In the genomic region with DNA sequence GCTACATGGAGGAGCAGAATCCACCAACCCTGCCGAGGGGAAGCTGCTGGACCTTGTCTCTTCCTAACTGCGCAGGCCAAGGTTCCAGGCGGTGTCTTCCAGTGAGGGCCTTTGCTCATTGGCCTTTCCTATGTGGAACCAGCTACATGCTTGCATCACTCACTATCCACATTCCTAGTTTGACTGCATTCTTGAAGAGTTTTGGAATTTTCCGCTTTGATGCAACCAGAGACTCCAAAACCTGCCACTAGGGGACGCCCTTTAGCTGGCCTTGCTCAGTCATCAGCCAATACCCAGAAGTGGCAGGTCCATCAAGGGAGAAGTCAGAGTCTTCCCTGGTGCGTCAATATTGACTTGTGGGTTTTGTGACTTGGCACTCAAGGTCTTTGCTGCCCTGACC, we compare ENCODE assay signal across 7 mouse cellular contexts.
DNase-seq lines count a peak whose midpoint lies in the region; ATAC-seq and TF ChIP-seq lines count a peak whose summit lies in the region.

No protein-coding gene starts in this region.

- H3K36me3 ChIP-seq in forebrain, postnatal 0 days (ENCODE audit: insufficient read depth): no peaks in the 10 kb centered on the region
- no peaks in the 10 kb centered on the region for H3K36me3 ChIP-seq in intestine, embryonic 14.5 days (ENCODE audit: control insufficient read depth, insufficient read depth, low read length)
- H3K36me3 ChIP-seq in midbrain, embryonic 14.5 days (ENCODE audit: control insufficient read depth, insufficient read depth, low read length): no peaks in the 10 kb centered on the region

- no peak overlapping the region for H3K27ac ChIP-seq in forebrain, postnatal 0 days (ENCODE audit: low read depth, low read length)
- no peak overlapping the region for H3K27ac ChIP-seq in intestine, embryonic 14.5 days (ENCODE audit: low read depth)
- no peak overlapping the region for H3K27ac ChIP-seq in midbrain, embryonic 14.5 days (replicated peaks; ENCODE audit: low read depth, low read length)

- TF ChIP-seq CTCF in forebrain, postnatal 0 days (IDR thresholded peaks at IDR 0.05; ENCODE audit: low read depth): peak; percentile 89

- peak; percentile 80 for ATAC-seq in cerebellum, adult (ENCODE audit: insufficient number of reproducible peaks, low FRiP score, low TSS enrichment)
- ATAC-seq in forebrain, postnatal 0 days: peak; percentile 42; the same call in 1 of the 2 replicates
- ATAC-seq in intestine, embryonic 14.5 days (replicated peaks; ENCODE audit: low FRiP score, low TSS enrichment, low read depth): peak; percentile 47; the same call in 1 of the 2 replicates
- peak; percentile 6; the same call in 1 of the 2 replicates for ATAC-seq in midbrain, embryonic 14.5 days (ENCODE audit: low FRiP score, low TSS enrichment)

- whole genome bisulfite sequencing in forebrain, postnatal 0 days: 21% methylated on average over 6 of the region's 6 CpGs
- WGBS in intestine, embryonic 14.5 days: 27% methylated on average over 6 of the region's 6 CpGs
- WGBS in midbrain, embryonic 14.5 days: 19% methylated on average over 6 of the region's 6 CpGs

- H3K4me2 ChIP-seq in forebrain, postnatal 0 days (ENCODE audit: low read depth): no peak overlapping the region
- H3K4me2 ChIP-seq in intestine, embryonic 14.5 days (ENCODE audit: low read length): no peak overlapping the region
- H3K4me2 ChIP-seq in midbrain, embryonic 14.5 days (ENCODE audit: low read length): no peak overlapping the region

- no peaks in the 10 kb centered on the region for H3K9me3 ChIP-seq in forebrain, postnatal 0 days (ENCODE audit: low read length)
- H3K9me3 ChIP-seq in intestine, embryonic 14.5 days (ENCODE audit: control insufficient read depth, low read length): no peaks in the 10 kb centered on the region
- H3K9me3 ChIP-seq in midbrain, embryonic 14.5 days (ENCODE audit: control insufficient read depth, low read length): no peaks in the 10 kb centered on the region

- no peak overlapping the region for H3K4me3 ChIP-seq in forebrain, postnatal 0 days (ENCODE audit: low read depth, low read length)
- no peak overlapping the region for H3K4me3 ChIP-seq in intestine, embryonic 14.5 days (ENCODE audit: low read depth, low read length)
- H3K4me3 ChIP-seq in midbrain, embryonic 14.5 days (replicated peaks; ENCODE audit: low read depth, low read length): no peak overlapping the region

- H3K4me1 ChIP-seq in forebrain, postnatal 0 days (ENCODE audit: insufficient read depth): no peaks in the 10 kb centered on the region
- no peaks in the 10 kb centered on the region for H3K4me1 ChIP-seq in intestine, embryonic 14.5 days (replicated peaks; ENCODE audit: control insufficient read depth, insufficient read depth, low read length)
- H3K4me1 ChIP-seq in midbrain, embryonic 14.5 days (ENCODE audit: control insufficient read depth, insufficient read depth, low read length): no peaks in the 10 kb centered on the region

- no peak overlapping the region for H3K9ac ChIP-seq in forebrain, postnatal 0 days
- H3K9ac ChIP-seq in intestine, embryonic 14.5 days (ENCODE audit: low read length): no peak overlapping the region
- no peak overlapping the region for H3K9ac ChIP-seq in midbrain, embryonic 14.5 days (replicated peaks; ENCODE audit: low read length)

- H3K27me3 ChIP-seq in forebrain, postnatal 0 days (ENCODE audit: insufficient read depth, low read length): no peaks in the 10 kb centered on the region
- H3K27me3 ChIP-seq in intestine, embryonic 14.5 days (replicated peaks; ENCODE audit: control insufficient read depth, insufficient read depth, low read length): no peaks in the 10 kb centered on the region
- no peaks in the 10 kb centered on the region for H3K27me3 ChIP-seq in midbrain, embryonic 14.5 days (ENCODE audit: control insufficient read depth, insufficient read depth, low read length)

- peak; percentile 50 for DNase-seq in NIH3T3 (ENCODE audit: low read depth)
- peak; percentile 70 for DNase-seq in forebrain, postnatal 0 days
- peak; percentile 94 for DNase-seq in intestine, embryonic 14.5 days (ENCODE audit: low spot score)
- DNase-seq in left cerebral cortex, adult 8-10 months (ENCODE audit: low spot score in 2 of 2): peak; percentile 63 to 78
- DNase-seq in midbrain, embryonic 14.5 days: peak; percentile 87
- DNase-seq in spleen, postnatal 4 days (ENCODE audit: low spot score in 2 of 2): peak; percentile 64 to 87

Comparison
In these comparisons a context has a peak if more than half of its experiments do, and no peak if none do; other contexts are left out.
1. ATAC-seq: peak in every context shown above with its lines; median percentile 80 in cerebellum, adult; 47 in intestine, embryonic 14.5 days; 42 in forebrain, postnatal 0 days; 6 in midbrain, embryonic 14.5 days.